Mouse (Mus musculus) lung, postnatal 25 days (tissue): ENCODE data around the gene Insrr.
"Not testable (repeated sequence)": the region's sequence is repeated elsewhere in the genome, so short reads cannot be mapped to it uniquely, and the experiment has no call there.

ENCODE experiments used
- DNase-seq: peaks from one replicate; pipeline ENCODE4 v3.0.0; 2022; ENCODE audit warnings: low spot score

The Insrr gene

GRCm38 (mm10) chr3:87778283-87778682 is 18.5 kb upstream of the Insrr start:
- no peak for DNase-seq

DNA sequence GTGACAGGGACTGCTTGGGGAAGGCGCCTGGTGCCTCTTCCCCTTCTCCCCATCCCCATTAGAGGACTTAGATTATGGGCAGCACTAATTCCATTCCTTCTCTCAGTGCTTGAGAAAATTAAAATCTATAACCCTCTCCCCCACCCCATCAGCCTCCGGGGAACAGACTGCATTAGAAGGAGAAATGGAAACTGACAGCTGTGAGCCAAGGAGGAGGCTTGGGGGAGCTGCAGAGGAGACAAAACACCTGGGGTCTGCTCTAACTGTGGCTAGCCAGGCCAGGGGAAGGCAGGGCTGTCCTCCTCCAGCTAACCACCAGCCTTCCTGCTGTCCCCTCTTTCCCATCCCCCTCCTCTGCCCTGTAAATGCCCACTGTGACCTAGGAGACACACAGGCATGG is 17.7 kb upstream of the Insrr start:
- DNase-seq = no peak

DNA sequence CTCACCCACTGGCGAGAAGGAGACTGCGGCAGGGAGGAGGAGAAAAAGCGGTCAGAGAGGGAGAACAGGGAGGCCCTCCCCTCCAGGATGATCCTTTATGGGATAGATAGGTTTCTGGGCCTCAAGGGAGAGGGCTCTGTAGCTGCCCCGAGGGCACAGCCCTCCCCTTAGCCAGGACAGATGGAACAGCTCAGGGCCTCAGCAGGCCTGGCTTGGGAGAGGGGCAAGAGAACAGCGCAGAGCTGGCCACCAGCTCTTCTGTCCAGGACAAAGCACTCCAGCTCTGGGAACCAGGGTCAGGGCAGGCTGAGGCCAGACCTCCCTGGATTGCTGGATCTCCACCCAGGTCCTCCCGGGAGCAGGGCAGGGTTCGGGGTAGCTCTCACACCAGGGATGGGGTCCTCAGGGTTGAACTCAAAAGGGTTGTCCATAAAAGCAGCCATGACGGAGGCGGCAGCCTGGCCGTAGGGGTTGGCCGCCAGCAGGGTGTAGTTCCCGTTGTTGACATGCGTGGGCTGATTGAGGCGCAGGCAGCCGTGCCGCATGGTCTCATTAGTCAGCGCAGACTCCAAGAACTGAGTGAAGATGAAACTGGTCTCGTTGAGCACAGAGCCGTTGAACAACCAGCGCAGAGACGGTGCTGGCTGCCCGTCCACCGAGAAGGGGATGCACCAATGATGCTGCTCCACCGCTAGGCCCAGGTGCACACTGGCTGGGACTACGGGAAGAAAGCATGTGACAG is 13.3 kb upstream of the Insrr start:
- DNase-seq = no peak

GRCm38 (mm10) chr3:87785156-87785555 is 11.6 kb upstream of the Insrr start:
- DNase-seq = no peak

GRCm38 (mm10) chr3:87785626-87786214 is 11.0 kb upstream of the Insrr start:
- DNase-seq = no peak

DNA sequence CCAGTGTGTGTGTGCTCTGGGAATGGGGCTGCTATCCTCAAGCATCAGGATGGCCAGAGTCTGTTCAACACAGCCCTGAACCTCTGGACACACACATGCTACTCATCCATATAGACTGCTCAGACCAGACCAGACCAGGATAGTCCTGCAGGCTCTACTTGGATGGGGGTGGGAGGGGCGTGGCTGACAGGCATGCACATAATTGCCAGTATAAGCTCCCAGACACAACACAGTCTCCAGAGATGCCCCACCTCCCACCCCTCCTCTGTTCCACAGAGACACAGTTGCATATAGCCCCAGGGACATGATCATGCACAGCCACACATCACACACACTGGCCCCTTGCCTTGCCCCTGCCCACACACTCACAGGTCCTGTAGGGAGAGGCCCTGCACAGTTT is 7.5 kb upstream of the Insrr start:
- DNase-seq = no peak

DNA sequence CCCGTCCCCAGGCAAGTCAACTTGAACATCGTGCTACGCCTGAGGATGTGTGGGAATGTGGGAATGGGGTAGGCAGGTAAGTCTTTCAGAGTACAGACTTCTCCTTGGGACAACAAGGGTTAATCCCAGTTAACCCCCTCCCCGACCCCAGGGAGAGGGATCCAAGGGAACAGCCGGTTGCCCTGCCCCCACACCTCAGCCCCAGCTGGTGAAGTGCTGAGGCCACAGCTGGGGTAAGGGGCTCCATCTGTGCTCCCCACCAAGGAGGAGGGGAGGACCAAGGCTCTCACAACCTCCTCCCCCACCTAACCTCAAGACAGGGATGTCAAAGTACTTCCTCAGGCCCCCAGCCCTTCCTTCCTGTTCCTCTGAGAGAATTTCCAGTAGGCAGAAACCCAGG is 7.0 kb upstream of the Insrr start:
- DNase-seq = no peak

- DNase-seq = no peak
Measured at GRCm38 (mm10) chr3:87794922-87795325, 1.8 kb upstream of the Insrr start, which contains the start of gene Ntrk1. Ntrk1 (minus strand) TSS chr3:87795162.

GRCm38 (mm10) chr3:87795336-87796277 is 1.1 kb upstream of the Insrr start:
- DNase-seq = peak; percentile 48

- DNase-seq = no peak
Measured at GRCm38 (mm10) chr3:87801681-87802080, 4.9 kb downstream of the Insrr start.

DNA sequence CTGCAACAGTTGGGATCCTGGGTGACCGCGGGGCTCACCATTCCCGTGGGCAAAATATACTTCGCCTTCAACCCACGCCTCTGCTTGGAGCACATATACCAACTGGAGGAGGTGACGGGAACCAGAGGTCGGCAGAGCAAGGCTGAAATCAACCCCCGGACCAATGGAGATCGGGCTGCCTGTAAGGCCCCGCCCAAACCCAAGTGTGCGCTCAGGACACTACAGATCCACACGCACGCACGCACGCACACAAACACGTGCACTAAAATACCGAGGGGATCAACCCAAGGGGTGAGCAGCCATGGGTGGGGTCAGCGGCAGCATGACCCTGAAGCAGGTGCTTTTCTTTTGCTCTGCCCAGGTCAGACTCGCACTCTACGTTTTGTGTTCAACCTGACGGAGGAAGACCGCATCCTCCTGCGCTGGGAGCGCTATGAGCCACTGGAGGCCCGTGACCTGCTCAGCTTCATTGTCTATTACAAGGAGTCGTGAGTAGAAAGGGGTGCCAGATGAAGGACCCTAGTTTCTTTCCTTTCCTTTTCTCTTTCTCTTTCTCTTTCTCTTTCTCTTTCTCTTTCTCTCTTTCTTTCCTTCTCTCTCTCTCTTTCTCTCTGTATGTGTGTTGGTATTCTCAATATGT is 7.4 kb downstream of the Insrr start:
- DNase-seq = no peak

DNA sequence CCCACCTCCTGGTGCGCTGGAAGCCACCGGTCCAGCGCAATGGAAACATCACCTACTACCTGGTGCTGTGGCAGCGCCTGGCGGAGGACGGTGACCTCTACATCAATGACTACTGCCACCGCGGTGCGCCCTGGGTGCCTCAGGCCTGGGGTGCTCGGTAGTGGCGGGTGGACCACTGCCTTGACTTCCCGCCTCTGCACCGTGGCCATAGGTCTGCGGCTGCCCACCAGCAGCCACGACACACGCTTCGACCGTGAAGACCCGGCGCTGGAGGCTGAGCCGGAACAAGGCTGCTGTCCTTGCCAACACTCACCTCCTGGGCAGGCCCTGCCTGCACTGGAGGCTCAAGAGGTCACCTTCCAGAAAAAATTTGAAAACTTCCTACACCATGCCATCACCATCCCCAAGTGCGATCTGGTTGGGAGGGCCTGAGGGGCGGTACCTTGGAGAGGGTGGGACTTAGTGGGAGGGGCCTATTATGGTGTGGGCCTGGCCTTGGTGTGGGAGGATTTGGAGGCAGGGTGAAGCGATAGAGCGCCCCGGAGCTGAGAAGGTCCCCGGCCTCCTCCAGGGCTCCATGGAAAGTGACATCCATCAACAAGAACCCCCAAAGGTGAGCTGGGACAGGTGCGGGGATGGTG is 12.7 kb downstream of the Insrr start:
- no peak for DNase-seq

GRCm38 (mm10) chr3:87811297-87811696 is 14.5 kb downstream of the Insrr start:
- DNase-seq = no peak

- no peak for DNase-seq
Measured at GRCm38 (mm10) chr3:87812413-87812812, 15.7 kb downstream of the Insrr start.

DNA sequence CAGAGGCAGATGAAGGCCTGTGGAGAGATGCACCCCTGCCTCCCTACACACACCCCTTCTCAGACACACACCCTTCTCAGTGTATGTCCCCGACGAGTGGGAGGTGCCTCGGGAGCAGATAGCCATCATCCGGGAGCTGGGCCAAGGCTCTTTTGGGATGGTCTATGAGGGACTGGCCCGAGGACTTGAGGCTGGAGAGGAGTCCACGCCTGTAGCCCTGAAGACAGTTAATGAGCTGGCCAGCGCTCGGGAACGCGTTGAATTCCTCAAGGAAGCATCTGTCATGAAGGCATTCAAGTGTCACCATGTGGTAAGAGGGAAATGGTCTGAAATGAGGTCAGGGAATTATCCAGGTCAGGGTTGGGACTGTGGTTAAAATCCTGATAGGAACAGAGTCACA is 16.1 kb downstream of the Insrr start:
- DNase-seq = no peak

DNA sequence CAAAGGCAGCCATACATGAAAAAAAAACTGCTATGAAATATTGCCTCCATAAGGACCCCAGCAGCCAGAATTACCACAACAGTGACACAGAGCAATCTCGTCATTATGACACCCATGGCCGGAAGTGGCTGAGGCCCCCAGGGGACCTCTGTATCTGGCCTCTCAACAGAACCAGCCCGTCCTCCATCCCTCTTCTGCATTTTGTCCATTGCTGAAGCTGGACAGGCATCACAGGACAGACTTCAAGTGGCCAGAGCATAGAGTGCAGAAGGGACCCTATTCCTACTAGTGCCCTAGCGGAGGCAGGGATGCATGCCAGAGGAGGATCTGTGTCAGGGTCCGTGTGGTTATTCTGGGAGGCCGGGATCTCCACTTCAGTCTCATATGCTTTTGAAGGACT is 19.4 kb downstream of the Insrr start:
- no peak for DNase-seq

DNA sequence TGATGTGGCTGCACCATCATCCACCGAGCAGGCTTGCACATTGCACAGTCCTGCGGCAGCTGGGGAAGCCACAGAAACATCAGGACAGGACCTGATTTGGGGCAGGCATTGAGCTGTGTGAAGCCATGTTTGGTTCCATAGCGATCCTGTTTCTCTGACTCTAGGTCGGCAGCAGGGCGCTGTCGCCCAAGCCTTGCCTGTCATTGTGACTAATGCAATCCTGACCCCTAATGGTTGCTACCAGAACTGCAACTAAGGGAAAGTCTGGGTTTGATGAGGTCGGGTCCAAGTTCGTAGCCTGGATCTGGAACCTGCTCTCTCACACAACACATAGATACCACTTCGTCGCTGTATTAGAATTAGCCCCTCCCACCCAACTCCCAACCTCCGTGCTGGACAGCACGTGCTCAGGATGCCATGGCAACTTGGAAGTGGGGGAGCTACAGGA is 19.9 kb downstream of the Insrr start:
- DNase-seq = peak; percentile 64

- DNase-seq = no peak
Measured at GRCm38 (mm10) chr3:87818226-87818625, 21.5 kb downstream of the Insrr start.

DNA sequence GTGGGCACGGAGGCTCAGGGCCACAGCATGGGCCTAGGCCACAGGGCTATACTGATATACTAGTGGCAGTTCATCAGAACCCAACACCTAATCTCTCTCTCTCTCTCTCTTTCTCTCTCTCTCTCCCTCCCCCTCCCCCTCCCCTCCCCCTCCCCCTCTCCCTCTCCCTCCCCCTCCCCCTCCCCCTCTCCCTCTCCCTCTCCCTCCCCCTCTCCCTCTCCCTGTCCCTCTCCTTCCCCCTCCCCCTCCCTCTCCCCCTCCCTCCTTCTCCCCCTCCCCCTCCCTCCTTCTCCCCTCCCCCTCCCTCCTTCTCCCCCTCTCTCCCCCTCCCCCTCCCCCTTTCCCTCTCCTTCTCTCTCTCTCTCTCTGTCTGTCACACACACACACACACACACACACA is 27.5 kb downstream of the Insrr start, which contains the start of gene Pear1:
Gene Pear1, minus strand, starts transcription at position 101 of the 400 bp plus-strand sequence.
- not testable (repeated sequence) for DNase-seq

DNA sequence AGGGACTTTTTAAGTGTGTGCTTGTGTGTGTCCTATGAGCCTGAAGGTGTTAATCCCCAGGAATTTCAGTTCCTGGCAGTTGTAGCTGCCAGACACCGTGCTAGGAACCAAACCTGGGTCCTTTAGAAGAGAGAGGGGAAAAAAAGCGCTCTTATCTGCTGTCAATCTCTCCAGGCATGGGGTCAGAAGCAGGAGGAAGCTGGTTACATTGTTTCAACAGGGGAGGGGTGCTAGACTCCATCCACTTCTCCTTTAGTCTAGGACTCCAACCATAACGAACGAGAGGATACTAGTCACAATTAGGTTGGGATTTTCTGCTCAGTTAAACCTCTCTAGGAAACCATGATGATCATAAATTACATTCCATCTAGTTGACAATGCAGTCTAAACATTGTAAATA is 31.7 kb downstream of the Insrr start:
- no peak for DNase-seq

GRCm38 (mm10) chr3:87829025-87829424 is 32.3 kb downstream of the Insrr start:
- no peak for DNase-seq
